Mouse (Mus musculus): ENCODE data around the gene Efcab12.

- TF ChIP-seq CTCF (conservative IDR thresholded peaks at IDR 0.05; ENCODE audit: insufficient read depth, insufficient read length, low read depth, low read length), result no peak
- no peak for TF ChIP-seq POLR2A (IDR thresholded peaks at IDR 0.05; ENCODE audit: low read depth, low read length)
Measured at GRCm38 (mm10) chr6:115761995-115762756, 76.0 kb downstream of the Efcab12 start, which contains the start of gene Tmem40.
